Mouse (Mus musculus) brain, embryonic 14.5 days (tissue): ENCODE results near the gene Rps12-ps3. TPM values are rescaled to one million over a fixed set of nuclear protein-coding genes. Genes with fewer than 3 reads are reported as not detected.

ENCODE experiments used
- DNase-seq: peaks from one replicate; pipeline ENCODE4 v3.0.0-alpha.2; 2011; ENCODE audit warnings: low read depth
- CTCF ChIP-seq: fragments of 200-500 bp; IDR thresholded peaks from 2 replicates; pipeline ENCODE4 v1.5.1; 2012; ENCODE audit warnings: inconsistent platforms, mild to moderate bottlenecking, moderate library complexity, borderline replicate concordance; ENCODE audit not compliant: insufficient read depth, insufficient read length; ENCODE audit errors: extremely low read depth
- POLR2A ChIP-seq: fragments of 200-500 bp; IDR thresholded peaks from 2 replicates; pipeline ENCODE4 v1.6.1; 2012; ENCODE audit warnings: mild to moderate bottlenecking, inconsistent platforms, borderline replicate concordance; ENCODE audit not compliant: poor library complexity, insufficient read depth, insufficient read length, severe bottlenecking; ENCODE audit errors: extremely low read depth
- polyA plus RNA-seq: library from polyadenylated mRNA; depleted of rRNA; stranded (reverse); fragments of >200 nt; gene quantifications from 2 replicates; pipeline ENCODE4 v1.2.3, GENCODE M21; 2012; rRNA removed

The Rps12-ps3 gene
- polyA plus RNA-seq, 1 experiment: 205 TPM

DNA sequence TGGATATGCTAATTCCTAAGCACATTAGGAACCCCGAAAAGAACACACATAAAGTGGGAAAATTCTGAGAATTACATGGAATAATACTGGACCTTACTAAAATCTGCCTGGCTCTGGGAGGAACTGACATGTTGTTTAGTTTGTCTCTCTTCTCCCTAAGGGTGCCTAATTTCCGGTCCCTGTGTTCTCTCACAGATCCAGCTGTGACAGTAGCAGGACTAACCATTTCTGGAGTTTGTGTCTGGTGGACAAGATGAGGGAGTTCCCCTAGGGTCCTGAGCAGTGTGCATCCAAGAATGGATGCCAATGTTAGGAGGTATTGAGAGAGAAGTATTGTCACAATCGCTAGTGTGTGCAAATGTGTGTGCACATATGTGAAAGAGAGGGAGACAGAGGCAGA is 34.3 kb downstream of the Rps12-ps3 start:
- TF ChIP-seq CTCF (no peak), POLR2A (no peak)
- no peak for DNase-seq

DNA sequence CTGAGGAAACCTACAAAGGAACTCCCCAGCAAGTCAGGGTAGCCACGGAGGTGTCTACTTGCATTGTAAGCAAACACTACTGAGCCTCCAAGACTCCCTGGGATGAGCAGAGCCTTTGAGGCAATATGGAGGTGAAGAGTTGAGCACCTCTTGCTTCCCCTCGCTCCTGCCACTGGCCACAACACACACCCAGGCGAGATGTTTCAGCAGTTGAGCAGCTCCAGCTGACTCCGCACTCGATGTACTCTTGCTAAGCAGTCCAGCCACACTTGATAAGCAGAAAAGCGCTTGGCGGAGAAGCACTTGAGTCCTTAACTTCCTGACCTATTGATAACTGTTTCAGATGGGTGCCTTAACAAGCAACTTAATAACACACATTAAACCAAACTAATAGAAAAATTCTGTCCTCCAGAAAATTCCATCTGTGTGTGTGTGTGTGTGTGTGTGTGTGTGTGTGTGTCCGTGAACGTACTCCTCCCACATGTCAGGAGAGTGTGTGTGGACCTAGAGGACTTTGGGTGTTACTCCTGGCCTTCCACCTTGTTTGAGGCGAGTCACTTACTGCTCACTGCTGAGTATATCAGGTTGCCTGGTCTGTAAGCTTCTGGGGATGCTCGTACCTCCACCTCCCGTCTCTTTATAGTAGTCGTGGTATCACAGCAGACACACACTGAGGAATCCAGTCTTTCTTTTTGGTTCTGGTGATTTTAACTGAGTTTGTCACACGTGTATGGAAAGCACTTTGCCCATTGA is 34.9 kb downstream of the Rps12-ps3 start:
- TF ChIP-seq POLR2A (no peak), CTCF (no peak)
- no peak for DNase-seq

DNA sequence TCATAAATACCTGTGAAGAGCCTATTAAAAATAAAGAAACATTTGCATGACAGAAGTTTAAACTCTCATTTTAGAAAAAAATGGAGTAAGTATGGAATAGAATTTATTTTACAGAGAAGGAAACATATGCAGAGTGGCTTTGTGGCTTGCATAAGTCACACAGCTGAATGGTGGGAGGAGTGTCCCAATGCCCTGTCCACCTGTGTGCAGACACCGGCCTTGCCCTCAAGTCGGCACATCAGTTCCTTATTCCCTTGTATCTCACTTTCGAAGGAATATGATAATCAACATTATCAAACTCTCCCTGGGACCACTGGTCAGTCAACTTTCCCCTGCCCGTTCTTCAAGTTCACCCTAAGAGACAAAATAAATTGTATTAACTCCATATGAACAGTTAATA is 35.8 kb downstream of the Rps12-ps3 start:
- TF ChIP-seq POLR2A (no peak), CTCF (no peak)
- no peak for DNase-seq

DNA sequence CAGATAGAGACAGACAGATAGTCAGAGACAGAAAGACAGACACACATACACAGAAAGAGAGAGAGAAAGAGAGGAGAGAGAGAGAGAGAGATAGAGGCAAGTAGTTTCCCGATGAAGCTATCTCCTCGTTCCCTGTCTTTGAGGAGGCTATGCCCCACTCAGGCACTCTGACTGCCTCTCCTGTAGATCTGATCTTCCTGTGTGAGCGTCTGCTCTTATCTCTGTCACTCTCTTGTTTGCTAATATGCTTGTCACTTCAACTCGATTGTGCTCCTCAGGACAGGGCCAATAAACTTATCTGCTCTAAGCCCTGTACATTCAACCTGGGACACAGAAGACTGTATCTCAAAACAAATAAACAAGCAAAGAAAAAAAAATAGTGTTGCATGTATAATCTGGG is 37.1 kb downstream of the Rps12-ps3 start:
- no peak for TF ChIP-seq CTCF
- TF ChIP-seq POLR2A: no peak
- DNase-seq: no peak

DNA sequence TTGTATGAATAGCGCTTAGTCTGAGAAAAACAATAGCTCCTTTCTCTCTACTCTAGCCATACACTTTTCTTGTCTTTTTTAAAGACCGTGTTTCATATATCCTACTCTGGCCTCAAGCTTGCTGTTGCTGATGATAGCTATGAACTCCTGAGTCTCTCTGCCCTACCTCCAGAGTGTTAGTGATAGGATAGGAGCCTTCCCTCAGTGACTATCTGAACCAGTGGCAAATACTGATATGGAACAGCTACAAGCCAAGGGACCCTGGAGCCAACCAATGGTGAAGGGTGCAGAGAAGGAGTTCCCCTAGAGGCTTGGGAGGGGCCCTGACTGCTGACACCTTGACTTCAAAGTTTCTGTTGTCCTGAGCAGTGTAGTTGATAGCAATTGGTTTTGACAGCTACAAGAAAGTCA is 38.4 kb downstream of the Rps12-ps3 start:
- TF ChIP-seq CTCF: no peak
- TF ChIP-seq POLR2A: no peak
- DNase-seq: no peak

GRCm38 (mm10) chr19:59362646-59363045 is 40.6 kb downstream of the Rps12-ps3 start:
- DNase-seq: no peak
- TF ChIP-seq POLR2A: no peak
- no peak for TF ChIP-seq CTCF

GRCm38 (mm10) chr19:59363666-59364065 is 41.6 kb downstream of the Rps12-ps3 start:
- no peak for DNase-seq
- no peak for TF ChIP-seq POLR2A
- TF ChIP-seq CTCF: no peak

GRCm38 (mm10) chr19:59366724-59367123 is 44.6 kb downstream of the Rps12-ps3 start:
- no peak for DNase-seq
- TF ChIP-seq POLR2A (no peak), CTCF (no peak)

DNA sequence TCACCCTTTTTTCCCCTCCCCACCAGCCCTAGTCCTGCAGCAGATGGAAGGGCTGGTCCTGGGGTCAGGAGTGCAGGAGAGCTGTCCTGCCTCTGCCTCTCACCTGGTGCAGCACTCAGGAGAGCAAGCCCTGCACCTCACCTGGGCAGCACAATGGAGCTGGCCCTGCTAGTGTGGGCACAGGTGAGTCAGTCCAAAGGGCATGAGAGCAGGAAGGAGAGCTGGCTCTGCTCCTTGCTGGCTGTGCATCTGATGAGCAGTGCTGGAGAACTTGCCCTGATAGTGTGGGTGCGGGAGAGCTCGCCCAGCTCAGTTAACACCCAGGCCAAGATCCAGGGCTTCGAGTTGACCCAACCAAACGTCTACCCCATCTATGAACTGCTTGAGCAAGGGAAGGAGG is 45.8 kb downstream of the Rps12-ps3 start:
- TF ChIP-seq POLR2A (no peak), CTCF (no peak)

GRCm38 (mm10) chr19:59371016-59371415 is 48.9 kb downstream of the Rps12-ps3 start:
- no peak for DNase-seq
- TF ChIP-seq POLR2A (no peak), CTCF (no peak)

More for the DNA sequence above, 45.8 kb downstream of the Rps12-ps3 start:
- no peak for DNase-seq

Other genes with a start within 250 kb of the Rps12-ps3 start
- 46.4 and 51.1 TPM in 2 replicates for gene Shtn1, start 246.2 kb upstream of the Rps12-ps3 start, polyA plus RNA-seq
- 10.5 and 22.5 TPM in 2 replicates for gene Vax1, start 152.2 kb upstream of the Rps12-ps3 start, polyA plus RNA-seq
- gene Kcnk18, start 103.1 kb upstream of the Rps12-ps3 start, polyA plus RNA-seq: not detected in 2 replicates
- 26.1 and 37.8 TPM in 2 replicates for gene Slc18a2, start 61.4 kb upstream of the Rps12-ps3 start, polyA plus RNA-seq
- 10.9 and 18.8 TPM in 2 replicates for gene Pdzd8, start 23.5 kb downstream of the Rps12-ps3 start, polyA plus RNA-seq
- 17.7 and 20.7 TPM in 2 replicates for gene Emx2, start 136.1 kb downstream of the Rps12-ps3 start, polyA plus RNA-seq